Mouse (Mus musculus): Measurements from ENCODE around the gene 1700003E16Rik.

Gene 1700003E16Rik

DNA sequence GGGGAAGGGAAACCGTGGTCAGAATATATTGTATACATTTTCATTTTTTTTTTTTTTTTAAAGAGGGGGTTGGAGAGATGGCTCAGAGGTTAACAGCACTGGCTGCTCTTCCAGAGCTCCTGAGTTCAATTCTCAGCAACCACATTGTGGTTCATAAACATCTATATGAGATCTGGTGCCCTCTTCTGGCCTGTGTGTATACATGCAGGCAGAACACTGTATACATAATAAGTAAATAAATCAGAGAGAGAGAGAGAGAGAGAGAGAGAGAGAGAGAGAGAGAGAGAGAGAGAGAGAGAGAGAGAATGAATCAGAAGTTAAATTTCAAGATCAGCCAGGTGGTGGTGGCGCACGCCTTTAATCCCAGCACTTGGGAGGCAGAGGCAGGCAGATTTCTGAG is 3.3 kb downstream of the 1700003E16Rik start:
- peak; percentile 90 for DNase-seq (ENCODE audit: low read depth)

DNA sequence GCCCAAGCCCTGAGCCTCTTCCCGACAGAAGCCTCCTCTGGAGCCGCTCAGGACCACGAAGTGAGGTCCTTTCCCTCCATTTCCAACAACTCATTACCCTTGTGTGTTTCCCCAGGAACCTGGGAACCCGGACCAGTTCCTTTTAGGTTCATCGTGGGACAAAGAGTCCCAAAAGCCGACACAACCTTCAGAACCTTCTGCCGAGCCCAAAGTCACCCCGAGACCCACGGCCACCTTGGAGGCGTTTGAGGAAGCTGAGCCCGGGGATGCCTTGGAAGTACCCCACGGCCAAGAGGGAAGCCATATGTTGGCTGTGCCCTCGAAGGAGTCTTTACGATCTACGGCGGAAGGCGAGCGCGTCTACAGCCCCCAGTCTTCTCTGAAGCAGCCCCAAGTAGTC is 5.2 kb downstream of the 1700003E16Rik start:
- DNase-seq (ENCODE audit: low read depth): no peak

DNA sequence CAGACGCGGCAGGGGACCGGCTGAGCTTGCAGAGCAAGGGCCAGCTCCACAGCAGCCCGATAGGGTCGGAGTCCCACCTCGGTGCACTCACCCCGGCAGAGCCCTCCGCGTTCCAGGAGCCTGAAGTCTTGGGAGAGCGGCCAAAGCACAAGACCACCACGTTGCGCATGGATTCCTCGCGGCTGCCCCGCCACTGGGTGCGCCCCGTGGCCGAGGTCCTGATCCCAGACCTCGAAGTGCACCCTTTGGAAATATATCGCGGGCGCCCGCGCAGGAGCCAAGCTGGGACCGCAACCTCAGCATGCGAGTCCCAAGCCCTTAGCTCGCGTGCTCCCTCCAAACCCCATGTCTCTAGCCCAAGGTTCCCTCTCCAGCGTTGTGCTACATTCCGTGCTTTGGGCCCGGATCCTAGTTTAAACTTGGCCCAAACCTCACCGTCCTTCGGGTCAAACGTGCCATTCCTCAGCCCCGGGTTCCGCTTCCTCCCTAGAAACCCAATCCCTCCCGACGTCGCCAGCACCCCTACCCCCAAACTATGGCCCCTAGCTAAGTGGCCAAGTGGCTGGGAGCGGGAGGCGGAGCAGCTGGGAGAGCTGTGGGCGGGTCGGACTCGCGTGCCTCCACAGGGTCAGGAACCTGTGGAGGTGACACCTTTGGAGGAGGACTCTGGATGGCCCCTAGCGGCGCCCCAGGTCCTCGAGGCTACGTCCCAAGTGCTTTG is 5.9 kb downstream of the 1700003E16Rik start:
- no peak for DNase-seq (ENCODE audit: low read depth)

DNA sequence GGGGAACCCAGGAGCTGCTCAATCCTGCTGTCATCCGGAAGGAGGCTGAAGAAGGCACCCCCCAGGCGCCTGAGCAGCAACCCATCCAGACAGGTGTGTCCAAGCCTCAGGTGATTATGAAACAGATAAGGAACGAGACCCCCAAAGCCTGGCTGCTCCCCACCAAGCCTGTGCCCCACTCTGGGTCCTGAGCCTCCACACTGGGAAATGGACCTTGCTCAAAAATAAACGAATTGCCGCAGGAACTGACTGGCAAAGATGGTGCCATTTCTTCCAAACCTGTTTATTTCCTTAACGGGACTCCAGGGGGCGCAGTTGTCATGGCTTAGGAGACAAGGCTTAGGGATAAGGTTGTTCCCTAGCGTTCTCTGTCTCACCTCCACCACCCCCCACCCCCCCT is 6.5 kb downstream of the 1700003E16Rik start:
- DNase-seq (ENCODE audit: low read depth): peak; percentile 79

DNA sequence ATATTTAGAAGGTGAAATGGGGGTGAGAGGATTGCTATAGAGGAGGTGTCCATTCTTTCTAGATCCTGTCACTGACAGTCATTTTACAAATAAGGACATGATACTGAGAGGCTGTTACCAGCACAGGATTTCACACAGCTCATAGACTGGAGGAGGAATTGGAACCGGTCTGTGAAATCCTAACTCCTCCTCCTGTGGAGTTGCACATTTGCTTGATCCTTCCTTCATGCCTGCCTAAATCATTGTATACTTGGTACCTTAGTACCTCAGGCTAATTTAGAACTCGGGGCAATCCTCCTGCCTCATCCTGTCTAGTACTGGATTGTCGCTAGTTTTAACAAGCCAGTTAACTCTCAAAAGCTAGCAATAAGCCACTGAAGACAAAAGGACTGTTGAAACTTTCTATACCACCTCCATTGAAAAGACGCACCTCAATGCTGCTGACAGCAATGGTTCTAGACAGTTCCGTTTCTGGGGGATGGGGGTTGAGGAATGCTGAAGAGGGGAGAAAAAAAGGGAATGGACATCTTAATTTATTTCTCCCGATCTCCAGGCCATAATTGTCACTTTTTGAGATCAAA is 8.9 kb downstream of the 1700003E16Rik start:
- peak; percentile 67 for DNase-seq (ENCODE audit: low read depth)

DNA sequence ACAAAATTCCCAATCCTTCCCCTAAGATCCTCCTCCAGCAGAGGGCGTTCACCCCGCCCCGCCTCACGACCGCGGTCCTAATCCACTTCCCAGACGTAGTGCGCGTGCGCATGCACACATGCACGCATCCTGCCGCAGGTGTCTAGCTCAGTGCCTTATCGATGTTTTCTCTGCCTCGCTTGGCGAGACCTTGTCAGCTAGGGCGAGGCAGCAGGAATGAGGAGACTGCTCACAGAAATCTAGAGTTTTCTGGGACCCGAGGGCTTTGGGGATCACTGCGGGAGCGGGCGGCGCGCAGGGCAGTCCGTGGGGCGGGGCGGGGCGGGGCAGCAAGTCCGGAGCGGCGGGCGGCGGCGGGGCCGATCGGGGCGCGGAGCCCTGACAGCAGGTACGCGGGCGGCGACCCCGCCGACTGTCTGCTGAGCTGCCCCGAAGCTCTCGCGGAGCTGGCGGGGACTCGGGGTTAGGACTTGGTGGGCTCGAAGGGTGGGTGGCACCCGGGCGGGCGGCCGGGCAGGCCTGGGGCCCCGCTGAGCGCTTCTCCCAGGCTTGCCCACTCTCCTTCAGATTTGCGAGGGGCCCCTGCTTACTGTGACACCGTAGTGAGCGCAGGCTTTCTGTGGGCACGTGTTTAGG is 9.5 kb downstream of the 1700003E16Rik start, which contains the start of gene Dctn1:
TSS of gene Dctn1 (plus strand) at position 314 of the 636 bp plus-strand sequence.
- peak; percentile 98 for DNase-seq (ENCODE audit: low read depth)

DNA sequence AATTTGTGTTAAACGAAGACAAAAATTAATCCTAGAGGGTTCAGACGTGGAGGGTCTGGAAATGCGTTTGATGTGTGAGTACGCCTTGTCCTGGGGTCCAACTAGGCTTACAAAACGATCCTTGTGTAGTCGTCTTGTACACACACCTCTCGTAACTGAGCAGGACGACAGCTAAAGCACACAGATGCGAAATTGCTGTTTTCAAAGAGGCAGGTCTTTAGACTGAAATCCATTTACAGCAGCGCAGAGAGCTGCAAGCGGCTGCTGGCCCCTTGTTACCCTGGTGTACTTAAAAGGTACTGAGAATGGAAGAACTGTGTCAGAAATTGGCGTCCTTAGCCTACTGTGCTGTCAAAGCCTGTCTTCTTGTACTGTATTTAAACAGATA is 10.0 kb downstream of the 1700003E16Rik start:
- DNase-seq (ENCODE audit: low read depth): peak; percentile 59

DNA sequence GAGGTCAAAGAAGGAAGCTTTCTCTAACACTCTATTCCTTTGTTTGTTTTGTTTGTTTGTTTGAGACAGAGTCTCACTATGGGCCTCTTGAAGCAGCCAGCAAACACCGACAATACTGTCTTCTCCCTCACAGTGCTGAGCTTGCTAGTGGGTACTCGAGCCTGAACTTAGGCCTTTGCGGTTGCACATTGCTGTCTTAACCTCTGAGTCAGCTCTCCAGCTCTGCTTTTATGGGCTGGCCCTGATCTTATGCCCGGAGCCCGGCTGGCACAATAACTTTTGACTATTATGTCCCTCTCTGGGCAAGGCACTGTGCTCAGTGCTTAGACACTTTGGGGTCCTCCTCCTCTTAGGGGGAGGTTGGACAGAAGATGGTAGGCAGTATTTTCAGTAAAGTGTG is 13.7 kb downstream of the 1700003E16Rik start:
- peak; percentile 58 for DNase-seq (ENCODE audit: low read depth)

DNA sequence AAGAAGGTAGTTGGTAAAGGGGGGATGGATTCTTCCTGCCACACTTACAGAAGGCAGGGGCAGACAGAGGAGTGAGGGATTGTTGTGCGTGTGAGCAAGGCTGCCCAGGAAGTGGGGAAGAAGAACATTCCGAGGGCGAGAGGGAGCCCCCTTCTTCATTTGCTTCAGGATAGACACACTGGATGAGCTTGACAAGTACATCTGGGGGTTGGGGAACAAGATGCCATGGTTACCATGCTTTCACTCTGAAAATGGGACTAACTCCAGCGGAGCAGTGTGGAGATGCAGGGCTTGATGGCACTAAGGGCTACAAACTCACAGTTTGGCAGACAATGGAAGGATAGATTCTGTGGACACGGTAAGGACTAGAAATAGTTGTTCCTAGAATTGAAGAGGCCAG is 14.9 kb downstream of the 1700003E16Rik start:
- DNase-seq (ENCODE audit: low read depth): no peak

DNA sequence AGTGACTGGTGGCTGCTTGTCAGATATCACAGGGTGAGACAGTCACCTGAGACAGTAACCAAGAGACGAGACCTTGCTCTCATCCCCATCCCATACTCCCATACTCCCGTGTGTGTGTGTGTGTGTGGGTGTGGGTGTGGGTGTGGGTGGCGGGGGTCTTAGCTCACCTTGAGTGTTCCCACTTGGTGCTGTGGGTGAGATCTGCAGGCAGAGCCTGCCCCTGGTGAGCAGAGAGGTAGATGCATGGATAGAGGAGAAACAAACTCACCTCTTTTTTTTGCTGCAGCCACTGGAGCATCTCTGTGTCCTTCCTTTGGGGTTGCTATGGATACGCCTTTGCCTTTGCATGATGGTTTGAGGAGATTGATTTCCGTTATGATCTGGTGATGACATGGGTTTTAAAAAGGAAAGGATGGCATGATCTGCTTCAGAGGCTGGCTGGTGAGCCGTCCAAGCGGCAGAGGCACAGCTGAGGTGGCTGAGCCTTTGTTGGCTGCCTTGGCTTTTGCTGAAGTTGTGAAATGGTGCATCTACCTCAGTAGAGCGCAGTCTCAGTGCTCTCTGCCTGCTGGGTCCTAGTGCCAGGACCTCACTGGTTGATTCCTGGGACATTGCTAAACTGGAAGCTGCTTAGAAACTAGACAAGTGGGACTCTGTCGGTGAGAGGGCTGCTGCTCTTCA is 16.2 kb downstream of the 1700003E16Rik start:
- no peak for DNase-seq (ENCODE audit: low read depth)

DNA sequence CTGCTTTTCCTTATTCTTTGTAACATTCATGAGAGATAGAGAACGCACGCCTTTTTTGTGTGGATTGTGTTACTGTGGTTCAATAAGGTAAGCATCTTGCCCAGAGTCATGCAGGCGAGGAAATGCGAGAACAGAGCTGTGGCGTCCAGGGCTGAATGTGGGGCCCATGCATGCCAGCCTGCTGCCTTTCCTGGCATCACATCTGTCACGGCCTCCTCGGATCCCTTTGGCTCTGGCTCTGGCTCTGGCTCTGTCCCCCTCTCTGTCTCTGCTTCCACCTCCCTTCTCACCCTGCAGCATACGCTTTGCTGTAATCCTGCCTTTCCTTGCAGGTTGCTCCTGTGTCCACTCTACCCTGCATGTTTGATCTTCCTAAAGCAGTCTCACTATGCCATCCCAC is 19.8 kb downstream of the 1700003E16Rik start:
- no peak for DNase-seq (ENCODE audit: low read depth)

DNA sequence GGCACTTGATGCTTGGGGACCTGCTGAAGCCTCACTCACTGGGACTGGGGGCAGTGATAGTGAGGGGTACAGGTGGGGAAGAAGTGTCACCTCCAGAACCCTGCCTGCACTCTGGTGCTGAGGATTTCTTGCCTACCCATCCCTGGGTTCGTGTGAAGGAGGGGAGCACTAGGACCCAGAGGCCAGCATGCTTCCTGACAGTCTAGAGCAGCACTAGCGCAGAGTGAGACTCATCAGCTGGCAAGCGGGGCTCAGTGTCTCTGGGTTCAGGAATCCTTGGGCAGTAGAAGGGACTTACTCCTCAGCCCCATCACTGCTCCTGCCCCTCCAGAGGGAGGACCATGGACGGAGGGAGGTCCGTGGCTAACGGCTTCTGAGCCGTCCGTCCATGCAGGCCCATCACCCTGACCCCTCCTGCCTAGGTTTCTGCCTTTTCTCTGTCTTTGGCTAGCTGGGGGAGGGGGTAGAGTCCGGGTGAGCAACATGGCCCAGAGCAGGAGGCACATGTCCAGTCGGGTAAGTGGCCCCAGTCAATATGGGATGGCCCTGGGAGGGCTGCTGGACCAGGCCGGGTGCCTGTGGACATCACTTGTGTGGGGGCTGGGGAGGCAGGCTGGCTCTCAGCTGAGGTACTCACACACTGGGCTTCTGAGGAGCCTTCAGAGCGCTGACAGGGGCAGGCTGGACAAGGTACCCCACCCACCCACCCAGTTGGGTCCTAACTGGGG is 23.4 kb downstream of the 1700003E16Rik start:
- no peak for DNase-seq (ENCODE audit: low read depth)

DNA sequence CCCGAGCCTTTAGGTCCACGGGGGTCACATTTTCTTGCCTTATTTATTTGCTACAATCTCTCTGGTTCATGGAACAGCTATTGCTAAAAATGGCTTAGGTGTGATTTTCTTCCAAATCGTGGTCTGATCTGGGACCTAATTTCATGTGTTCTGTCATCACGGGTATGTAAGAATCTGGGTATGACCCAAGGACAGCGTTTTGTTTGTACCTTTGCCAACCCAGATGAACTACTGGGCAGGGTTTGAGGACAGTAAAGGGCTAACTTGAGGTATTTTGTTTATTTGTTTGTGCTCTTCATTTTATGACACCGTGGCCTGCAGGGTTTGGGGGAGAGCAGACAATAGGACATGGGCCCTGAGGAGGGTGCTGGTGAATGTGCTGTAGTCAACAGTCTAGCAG is 24.4 kb downstream of the 1700003E16Rik start:
- no peak for DNase-seq (ENCODE audit: low read depth)

DNA sequence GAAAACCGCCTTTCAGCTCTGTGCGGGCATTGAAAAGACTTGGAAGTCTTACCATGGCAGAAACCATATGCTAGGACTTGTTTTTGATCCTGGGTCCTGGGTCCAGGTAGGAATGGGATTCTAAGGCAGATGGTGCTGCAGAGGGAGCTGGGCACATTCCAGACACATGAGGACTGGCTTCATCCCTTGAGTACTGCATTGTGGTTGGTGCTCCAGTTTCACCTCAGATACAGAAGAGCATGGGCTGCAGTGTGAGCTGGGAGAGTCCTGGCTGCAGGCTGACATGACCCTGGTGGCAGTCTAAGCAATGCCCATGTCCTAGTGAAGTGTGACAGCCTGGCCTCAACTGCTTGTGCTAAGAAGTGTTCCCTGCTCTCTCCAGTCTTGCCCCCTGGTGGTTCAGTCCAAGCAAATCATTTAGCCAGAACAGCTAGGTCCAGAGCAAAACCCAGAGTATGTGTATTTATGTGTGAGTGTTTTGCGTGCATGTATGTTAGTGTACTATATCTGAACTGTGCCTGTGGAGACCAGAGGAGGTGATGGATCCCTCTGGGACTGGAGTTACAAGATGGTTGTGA is 28.7 kb downstream of the 1700003E16Rik start:
- peak; percentile 41 for DNase-seq (ENCODE audit: low read depth)

DNA sequence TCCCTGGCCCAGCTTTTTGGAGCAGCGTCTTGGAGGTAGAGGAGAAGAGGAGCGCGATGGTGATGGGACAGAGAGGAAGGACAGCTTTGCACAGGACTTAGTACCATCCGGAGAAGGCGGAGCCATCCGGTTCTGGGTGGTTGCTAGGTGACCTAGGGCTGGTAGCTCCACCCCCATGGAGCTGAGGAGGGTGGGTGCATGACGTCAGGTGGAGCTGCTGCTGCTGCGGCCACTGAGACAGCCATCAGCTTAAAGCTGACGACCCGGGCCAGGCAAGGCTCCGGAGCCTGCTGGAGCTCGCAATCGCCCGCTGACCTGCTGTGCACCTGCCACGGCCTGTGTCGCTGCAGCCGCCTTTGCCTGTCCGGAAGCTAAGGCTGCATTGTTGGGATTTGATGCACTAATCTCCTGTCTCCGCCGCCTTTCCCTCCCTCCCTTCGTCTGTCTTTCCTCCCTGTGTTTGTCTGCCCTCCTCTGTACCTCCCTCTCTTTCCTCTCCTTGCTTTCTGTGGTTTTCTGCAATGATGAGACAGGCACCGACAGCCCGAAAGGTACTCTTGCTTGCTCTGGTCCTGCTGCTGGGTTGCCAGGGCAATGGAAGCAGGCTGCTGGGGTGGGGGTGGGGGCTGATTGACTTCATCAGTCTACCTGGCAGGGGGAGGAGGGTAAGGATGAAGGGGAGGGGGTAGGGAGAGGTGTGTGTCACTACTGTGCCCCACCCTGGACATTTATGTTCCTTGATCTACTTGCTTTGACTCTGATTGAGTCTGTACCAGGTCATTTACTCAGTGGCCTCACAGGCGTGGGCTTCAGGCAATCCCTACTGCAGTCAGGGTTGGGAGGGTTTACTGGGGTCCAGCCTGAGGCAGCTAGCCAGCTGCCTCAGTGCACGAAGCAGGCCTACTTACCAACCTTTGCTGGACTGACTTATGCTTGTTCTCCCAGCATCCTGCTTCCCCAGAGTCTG is 30.0 kb downstream of the 1700003E16Rik start:
- DNase-seq (ENCODE audit: low read depth): no peak

DNA sequence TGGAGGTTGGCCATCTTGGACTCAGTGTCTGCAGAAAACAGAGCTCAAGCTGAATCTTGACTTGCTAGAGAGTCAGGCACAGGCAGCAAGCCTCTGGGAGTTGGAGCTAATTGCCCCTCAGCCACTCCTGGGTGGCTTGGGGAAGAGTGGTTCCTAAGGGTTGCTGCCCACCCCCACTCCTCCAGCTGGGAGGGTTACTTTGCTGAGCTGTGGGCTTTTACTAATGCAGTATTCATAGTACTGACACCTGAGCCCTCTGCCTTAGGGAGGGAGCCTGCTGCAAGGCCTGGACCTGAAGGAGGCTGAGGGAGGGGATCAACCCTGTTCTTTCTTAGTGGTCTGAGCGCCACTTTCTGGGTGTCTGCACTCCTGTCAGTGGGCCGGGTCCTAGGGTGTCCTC is 30.7 kb downstream of the 1700003E16Rik start:
- no peak for DNase-seq (ENCODE audit: low read depth)

DNA sequence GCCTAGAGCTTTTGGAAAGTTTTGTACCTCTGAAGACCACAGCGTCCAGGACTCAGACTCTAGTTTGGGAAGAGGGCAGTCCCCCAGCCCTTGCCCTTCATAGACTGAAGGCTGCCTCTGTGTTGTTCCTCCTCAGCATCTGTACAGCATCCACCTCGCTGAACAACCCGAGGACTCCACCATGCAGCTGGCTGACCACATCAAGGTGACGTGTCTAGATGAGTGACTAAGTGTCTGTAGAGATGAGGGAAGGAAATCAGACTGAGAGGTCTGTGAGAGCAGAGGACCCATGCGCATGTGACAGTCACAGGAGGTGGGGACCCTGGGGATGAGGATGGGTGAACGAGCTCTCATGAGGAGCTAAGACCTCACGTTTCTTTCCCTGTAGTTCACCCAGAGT is 37.4 kb downstream of the 1700003E16Rik start:
- no peak for DNase-seq (ENCODE audit: low read depth)

DNA sequence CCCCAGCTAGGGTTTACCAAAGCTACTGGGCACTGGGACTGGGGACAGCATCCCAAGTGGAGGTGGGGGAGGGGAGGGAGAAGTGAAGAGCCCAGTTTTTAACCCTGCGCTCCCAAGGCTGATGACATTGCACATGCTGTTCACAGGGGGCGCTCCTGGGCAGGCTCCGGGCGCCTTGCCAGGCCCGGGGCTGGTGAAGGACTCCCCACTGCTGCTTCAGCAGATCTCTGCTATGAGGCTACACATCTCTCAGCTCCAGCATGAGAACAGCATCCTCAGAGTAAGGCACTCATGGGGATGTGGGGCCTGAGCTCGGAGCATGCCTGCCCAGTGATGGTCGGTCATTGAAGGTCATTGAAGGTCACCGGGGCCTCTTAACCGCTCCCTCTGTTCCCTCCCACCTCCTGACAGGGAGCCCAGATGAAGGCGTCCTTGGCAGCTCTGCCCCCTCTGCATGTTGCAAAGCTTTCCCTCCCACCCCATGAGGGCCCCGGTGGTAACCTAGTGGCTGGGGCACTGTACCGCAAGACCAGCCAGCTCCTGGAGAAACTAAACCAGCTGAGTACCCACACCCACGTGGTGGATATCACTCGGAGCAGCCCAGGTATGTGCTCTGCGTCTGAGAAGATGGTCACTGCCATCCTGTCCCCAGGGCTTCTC is 41.3 kb downstream of the 1700003E16Rik start:
- peak; percentile 58 for DNase-seq (ENCODE audit: low read depth)

DNA sequence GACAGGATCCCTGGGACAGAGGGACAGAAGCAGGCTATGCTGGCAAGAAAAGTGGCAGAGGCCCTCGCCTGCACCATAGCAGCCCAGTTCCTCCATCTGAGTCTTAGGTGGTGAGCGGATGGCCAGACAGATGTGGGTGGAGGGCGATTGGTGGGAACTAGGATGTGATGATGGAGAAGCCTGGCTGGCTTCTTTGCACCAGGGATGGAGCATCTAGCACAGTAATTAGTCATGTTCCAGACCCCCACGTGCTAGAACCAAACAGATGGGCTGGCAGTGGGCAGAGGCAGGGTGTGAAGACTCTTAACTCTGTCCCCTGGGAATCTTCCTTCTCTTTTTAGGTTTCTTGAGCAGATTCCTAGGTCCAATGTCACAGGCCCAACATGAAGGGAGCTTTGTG is 47.1 kb downstream of the 1700003E16Rik start:
- no peak for DNase-seq (ENCODE audit: low read depth)

DNA sequence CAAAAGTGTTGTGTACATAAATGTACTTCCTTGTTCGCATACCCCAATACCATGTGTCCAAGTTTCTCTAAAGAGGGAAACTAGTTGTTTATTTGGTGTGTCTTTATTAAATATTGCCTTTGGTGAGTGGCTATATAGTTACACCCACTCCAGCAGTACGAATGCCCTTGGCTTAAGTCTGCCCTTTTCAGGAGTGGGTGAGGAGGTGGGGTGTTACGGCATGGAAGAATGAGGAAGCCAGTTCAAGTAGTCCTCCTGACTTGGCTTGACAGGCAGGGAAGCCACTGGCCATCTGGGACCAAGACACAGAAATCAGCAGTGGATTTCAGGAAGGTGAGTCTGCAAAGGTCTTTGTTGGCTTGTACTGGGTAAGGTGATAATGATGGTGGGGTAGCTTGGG is 49.6 kb downstream of the 1700003E16Rik start:
- DNase-seq (ENCODE audit: low read depth): no peak

Measured in NIH3T3 (cell line).